Mouse (Mus musculus): ENCODE measurements around the gene Krt9. TPM values are rescaled to one million over a fixed set of nuclear protein-coding genes. Genes with fewer than 3 reads are reported as not detected.

Krt9 gene
- polyA plus RNA-seq, 1 experiment from 2014 or later, result not detected

GRCm38 (mm10) chr11:100145858-100146560 is 47.0 kb downstream of the Krt9 start:
- H3K9me3 ChIP-seq (replicated peaks), result no peaks in the 10 kb centered on the region
- 6% methylated on average over 13 of the region's 13 CpGs for WGBS
- H3K4me3 ChIP-seq, result peak overlapping the region; percentile 50
- no peaks in the 10 kb centered on the region for H3K36me3 ChIP-seq
- DNase-seq (ENCODE audit: low spot score), result peak; percentile 27
- H3K27me3 ChIP-seq (ENCODE audit: low read depth, poor library complexity, severe bottlenecking), result peaks cover 48% of the 10 kb centered on the region
- H3K27ac ChIP-seq (replicated peaks), result no peak overlapping the region
- H3K4me1 ChIP-seq, result peaks cover 25% of the 10 kb centered on the region

GRCm38 (mm10) chr11:100145104-100145503 is 47.9 kb downstream of the Krt9 start:
- Histone ChIP-seq H3K9me3 (replicated peaks) (no peaks in the 10 kb centered on the region), H3K4me3 (peak overlapping the region; percentile 50), H3K27me3 (ENCODE audit: low read depth, poor library complexity, severe bottlenecking) (peaks cover 48% of the 10 kb centered on the region), H3K4me1 (peaks cover 25% of the 10 kb centered on the region), H3K36me3 (no peaks in the 10 kb centered on the region), H3K27ac (replicated peaks) (no peak overlapping the region)
- peak; percentile 17 for DNase-seq (ENCODE audit: low spot score)
- 2% methylated on average over 20 of the region's 20 CpGs for WGBS

GRCm38 (mm10) chr11:100140966-100141365 is 52.1 kb downstream of the Krt9 start:
- Histone ChIP-seq H3K27ac (replicated peaks) (no peak overlapping the region), H3K36me3 (no peaks in the 10 kb centered on the region), H3K4me1 (peaks cover 50% of the 10 kb centered on the region), H3K9me3 (replicated peaks) (no peaks in the 10 kb centered on the region), H3K4me3 (no peak overlapping the region), H3K27me3 (ENCODE audit: low read depth, poor library complexity, severe bottlenecking) (peaks cover 34% of the 10 kb centered on the region)
- 91% methylated on average over 21 of the region's 21 CpGs for WGBS
- DNase-seq (ENCODE audit: low spot score), result no peak

GRCm38 (mm10) chr11:100139391-100139790 is 53.7 kb downstream of the Krt9 start:
- no peak overlapping the region for H3K4me3 ChIP-seq
- WGBS, result 67% methylated on average over 2 of the region's 2 CpGs
- no peaks in the 10 kb centered on the region for H3K9me3 ChIP-seq (replicated peaks)
- peak; percentile 17 for DNase-seq (ENCODE audit: low spot score)
- peaks cover 26% of the 10 kb centered on the region for H3K27me3 ChIP-seq (ENCODE audit: low read depth, poor library complexity, severe bottlenecking)
- no peaks in the 10 kb centered on the region for H3K36me3 ChIP-seq
- H3K4me1 ChIP-seq, result peaks cover 42% of the 10 kb centered on the region
- 0 out of 2 replicates have a peak overlapping the region, but pooled peaks have one; percentile 71 for H3K27ac ChIP-seq (replicated peaks)

- peak overlapping the region; percentile 71 for H3K27ac ChIP-seq (replicated peaks)
- H3K4me1 ChIP-seq, result peaks cover 42% of the 10 kb centered on the region
- DNase-seq (ENCODE audit: low spot score), result no peak
- no peak overlapping the region for H3K4me3 ChIP-seq
- H3K27me3 ChIP-seq (ENCODE audit: low read depth, poor library complexity, severe bottlenecking), result peaks cover 25% of the 10 kb centered on the region
- 42% methylated on average over 7 of the region's 7 CpGs for WGBS
- H3K36me3 ChIP-seq, result no peaks in the 10 kb centered on the region
- H3K9me3 ChIP-seq (replicated peaks), result no peaks in the 10 kb centered on the region
Observed at GRCm38 (mm10) chr11:100138809-100139208, 54.2 kb downstream of the Krt9 start.

- no peaks in the 10 kb centered on the region for H3K36me3 ChIP-seq
- no peak overlapping the region for H3K4me3 ChIP-seq
- peaks cover 42% of the 10 kb centered on the region for H3K4me1 ChIP-seq
- H3K27me3 ChIP-seq (ENCODE audit: low read depth, poor library complexity, severe bottlenecking), result peaks cover 29% of the 10 kb centered on the region
- WGBS, result 64% methylated on average over 5 of the region's 5 CpGs
- H3K9me3 ChIP-seq (replicated peaks), result no peaks in the 10 kb centered on the region
- H3K27ac ChIP-seq (replicated peaks), result peak overlapping the region; percentile 42
- peak; percentile 14 for DNase-seq (ENCODE audit: low spot score)
Observed at GRCm38 (mm10) chr11:100137693-100138092, 55.4 kb downstream of the Krt9 start.

Other genes with a start within 250 kb of the Krt9 start
- gene Krtap9-5, start 244.8 kb downstream of the Krt9 start, polyA plus RNA-seq (2016; fragmentation: Nextera tagmentation; extraction: Ambion mirVana), result not detected in 2 replicates
- not detected in 2 replicates for gene Krtap29-1, start 214.2 kb downstream of the Krt9 start, polyA plus RNA-seq (2016; fragmentation: Nextera tagmentation; extraction: Ambion mirVana)
- gene Krtap16-1, start 206.6 kb downstream of the Krt9 start, polyA plus RNA-seq (2016; fragmentation: Nextera tagmentation; extraction: Ambion mirVana), result not detected in 2 replicates
- gene Krtap17-1, start 199.3 kb downstream of the Krt9 start, polyA plus RNA-seq (2016; fragmentation: Nextera tagmentation; extraction: Ambion mirVana), result not detected in 2 replicates
- gene Krt33a, start 177.0 kb downstream of the Krt9 start, polyA plus RNA-seq (2016; fragmentation: Nextera tagmentation; extraction: Ambion mirVana), result not detected in 2 replicates
- gene Krt33b, start 163.4 kb downstream of the Krt9 start, polyA plus RNA-seq (2016; fragmentation: Nextera tagmentation; extraction: Ambion mirVana), result not detected in 2 replicates
- gene Krt34, start 151.7 kb downstream of the Krt9 start, polyA plus RNA-seq (2016; fragmentation: Nextera tagmentation; extraction: Ambion mirVana), result not detected in 2 replicates
- not detected in 2 replicates for gene Krt31, start 142.7 kb downstream of the Krt9 start, polyA plus RNA-seq (2016; fragmentation: Nextera tagmentation; extraction: Ambion mirVana)
- not detected in 2 replicates for gene Krt32, start 105.0 kb downstream of the Krt9 start, polyA plus RNA-seq (2016; fragmentation: Nextera tagmentation; extraction: Ambion mirVana)
- not detected in 2 replicates for gene Krt35, start 97.0 kb downstream of the Krt9 start, polyA plus RNA-seq (2016; fragmentation: Nextera tagmentation; extraction: Ambion mirVana)
- gene Krt36, start 87.6 kb downstream of the Krt9 start, polyA plus RNA-seq (2016; fragmentation: Nextera tagmentation; extraction: Ambion mirVana), result not detected in 2 replicates
- not detected in 2 replicates for gene Krt13, start 71.7 kb downstream of the Krt9 start, polyA plus RNA-seq (2016; fragmentation: Nextera tagmentation; extraction: Ambion mirVana)
- gene Krt15, start 57.3 kb downstream of the Krt9 start, polyA plus RNA-seq (2016; fragmentation: Nextera tagmentation; extraction: Ambion mirVana), result 0.74 and 1.8 TPM in 2 replicates
- 5.9 and 6.3 TPM in 2 replicates for gene Krt19, start 44.6 kb downstream of the Krt9 start, polyA plus RNA-seq (2016; fragmentation: Nextera tagmentation; extraction: Ambion mirVana)
- gene Krt14, start 14.3 kb upstream of the Krt9 start, polyA plus RNA-seq (2016; fragmentation: Nextera tagmentation; extraction: Ambion mirVana), result 1.0 and 1.2 TPM in 2 replicates
- gene Krt16, start 55.7 kb upstream of the Krt9 start, polyA plus RNA-seq (2016; fragmentation: Nextera tagmentation; extraction: Ambion mirVana), result not detected in 2 replicates
- gene Krt17, start 67.8 kb upstream of the Krt9 start, polyA plus RNA-seq (2016; fragmentation: Nextera tagmentation; extraction: Ambion mirVana), result 0.12 and 0.16 TPM in 2 replicates
- not detected in 2 replicates for gene Krt42, start 76.6 kb upstream of the Krt9 start, polyA plus RNA-seq (2016; fragmentation: Nextera tagmentation; extraction: Ambion mirVana)
- 1,709 and 1,814 TPM in 2 replicates for gene Eif1, start 126.6 kb upstream of the Krt9 start, polyA plus RNA-seq (2016; fragmentation: Nextera tagmentation; extraction: Ambion mirVana)
- 0.56 TPM in 1 of 2 replicates, not detected in the other for gene Gast, start 141.2 kb upstream of the Krt9 start, polyA plus RNA-seq (2016; fragmentation: Nextera tagmentation; extraction: Ambion mirVana)
- gene Hap1, start 162.9 kb upstream of the Krt9 start, polyA plus RNA-seq (2016; fragmentation: Nextera tagmentation; extraction: Ambion mirVana), result 36.6 and 40.2 TPM in 2 replicates
- 32.4 and 41.8 TPM in 2 replicates for gene Jup, start 204.5 kb upstream of the Krt9 start, polyA plus RNA-seq (2016; fragmentation: Nextera tagmentation; extraction: Ambion mirVana)
- gene P3h4, start 221.6 kb upstream of the Krt9 start, polyA plus RNA-seq (2016; fragmentation: Nextera tagmentation; extraction: Ambion mirVana), result 23.4 and 26.8 TPM in 2 replicates
- 44.6 and 49.7 TPM in 2 replicates for gene Fkbp10, start 222.5 kb upstream of the Krt9 start, polyA plus RNA-seq (2016; fragmentation: Nextera tagmentation; extraction: Ambion mirVana)
- 115 and 120 TPM in 2 replicates for gene Nt5c3b, start 248.6 kb upstream of the Krt9 start, polyA plus RNA-seq (2016; fragmentation: Nextera tagmentation; extraction: Ambion mirVana)
- 0.62 and 0.73 TPM in 2 replicates for gene Klhl10, start 248.7 kb upstream of the Krt9 start, polyA plus RNA-seq (2016; fragmentation: Nextera tagmentation; extraction: Ambion mirVana)

Measured in midbrain, embryonic 10.5 days (tissue).